Mouse (Mus musculus) adrenal gland, postnatal 10 days (tissue): ENCODE results near the gene Med13l. TPM values are rescaled to one million over a fixed set of nuclear protein-coding genes. Genes with fewer than 3 reads are reported as not detected.
A peak's percentile ranks its signal among the peaks of the same experiment; 100 is the strongest.

Source experiments
- DNase-seq: peaks from one replicate; pipeline ENCODE4 v3.0.0; 2021; ENCODE audit warnings: mixed read lengths
- total RNA-seq, 2 experiments: library from RNA; stranded (reverse); gene quantifications; 2 replicates each; pipeline ENCODE4 v1.2.3; 2021

The Med13l gene
- total RNA-seq, 2 experiments from 2014 or later = 39.0 to 43.6 TPM

DNA sequence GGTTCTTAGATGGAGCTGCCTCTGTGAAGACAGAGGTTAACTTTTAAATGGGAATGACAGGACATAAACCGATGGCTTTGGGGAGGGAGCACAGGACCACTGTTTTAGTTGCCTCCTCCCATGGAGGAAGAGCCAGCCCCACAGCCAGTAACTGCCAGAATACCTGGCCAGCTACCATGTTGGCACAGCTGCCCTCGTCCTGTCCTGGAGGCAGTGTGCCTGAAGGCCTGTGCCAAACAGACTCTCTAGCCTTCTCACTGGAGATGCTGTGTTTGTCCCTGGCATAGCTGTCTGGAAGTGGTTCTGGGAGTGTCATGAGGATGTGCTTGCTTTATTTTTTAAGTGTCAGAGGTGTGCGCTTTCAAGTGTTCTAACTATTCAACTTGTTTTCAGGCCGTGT lies 173.1 kb downstream of the Med13l start:
- DNase-seq = no peak

DNA sequence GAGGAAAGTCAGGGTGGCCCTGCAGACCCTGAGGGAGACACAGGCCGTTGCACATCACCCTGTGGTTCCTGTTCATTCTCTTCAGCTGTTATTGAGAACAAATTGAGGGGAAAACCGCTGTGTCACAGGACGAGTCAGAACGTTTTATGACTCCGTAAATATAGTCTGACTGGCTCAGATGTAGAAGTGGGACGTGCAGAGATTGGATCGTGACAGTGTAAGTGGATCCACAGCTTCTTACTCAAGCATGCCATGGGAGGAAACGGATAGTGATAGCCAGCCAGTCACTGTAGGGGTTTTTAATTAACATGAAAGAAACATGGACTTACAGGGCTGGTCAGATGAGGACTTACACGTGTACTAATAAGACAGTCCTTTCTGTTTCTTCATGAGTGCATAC lies 174.0 kb downstream of the Med13l start:
- DNase-seq = no peak

DNA sequence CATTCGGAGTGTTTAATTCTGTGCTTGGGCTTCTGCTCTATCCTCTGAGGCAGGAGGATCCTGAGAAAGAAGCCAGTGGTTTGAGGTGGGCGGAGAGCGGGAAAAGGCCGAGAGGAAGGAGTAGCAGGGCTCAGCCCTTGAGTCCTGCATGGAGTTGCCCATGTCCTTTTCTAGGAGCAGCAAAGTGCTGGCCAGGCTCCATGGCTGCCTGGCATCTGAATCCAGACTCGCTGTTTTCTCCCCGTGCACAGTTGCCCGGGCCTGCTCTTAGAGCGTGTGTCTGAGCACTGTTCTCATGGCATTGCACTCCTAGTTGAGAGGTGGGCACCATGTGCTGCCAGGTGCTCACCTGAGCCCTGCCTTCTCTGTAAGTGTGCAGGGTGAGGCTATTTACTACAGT lies 175.3 kb downstream of the Med13l start:
- DNase-seq = no peak

DNA sequence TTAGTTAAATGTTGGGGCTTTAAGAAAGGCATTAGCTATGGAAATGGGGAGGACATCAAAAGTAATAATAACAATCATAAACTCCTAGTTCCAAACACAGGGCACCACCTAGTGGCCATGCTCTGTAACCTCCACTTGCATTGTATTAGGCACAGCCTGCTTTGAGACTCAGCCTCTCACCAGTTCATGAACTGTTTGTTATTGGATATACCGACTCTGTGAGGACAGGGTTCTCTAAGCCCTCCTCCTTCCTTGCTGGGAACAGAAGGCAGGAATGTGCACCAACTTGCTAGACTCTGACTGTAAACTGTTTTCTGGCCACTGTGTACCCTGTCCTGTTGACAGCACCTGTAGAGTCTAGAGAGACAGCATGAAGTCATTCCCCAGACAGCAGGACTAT lies 177.1 kb downstream of the Med13l start:
- peak; percentile 75 for DNase-seq

DNA sequence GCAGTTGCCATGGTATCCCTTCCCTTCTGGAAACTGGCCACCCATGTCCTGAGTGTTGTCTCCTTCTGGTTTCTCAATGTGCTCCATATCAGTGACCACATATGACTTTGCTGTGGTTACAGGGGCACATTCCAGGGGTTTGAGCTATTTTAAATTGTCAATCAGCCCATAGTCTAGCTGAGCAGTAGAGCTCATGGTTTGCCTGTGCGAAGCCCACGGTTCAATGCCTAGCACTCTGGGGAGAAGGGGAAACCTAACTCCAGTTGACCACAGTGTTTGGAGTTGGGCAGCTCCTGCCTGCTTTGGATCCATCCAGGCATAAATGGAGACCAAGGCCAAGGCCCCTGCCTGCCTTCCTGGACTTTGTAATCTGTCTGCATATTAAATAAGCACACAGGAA lies 182.6 kb downstream of the Med13l start:
- no peak for DNase-seq

DNA sequence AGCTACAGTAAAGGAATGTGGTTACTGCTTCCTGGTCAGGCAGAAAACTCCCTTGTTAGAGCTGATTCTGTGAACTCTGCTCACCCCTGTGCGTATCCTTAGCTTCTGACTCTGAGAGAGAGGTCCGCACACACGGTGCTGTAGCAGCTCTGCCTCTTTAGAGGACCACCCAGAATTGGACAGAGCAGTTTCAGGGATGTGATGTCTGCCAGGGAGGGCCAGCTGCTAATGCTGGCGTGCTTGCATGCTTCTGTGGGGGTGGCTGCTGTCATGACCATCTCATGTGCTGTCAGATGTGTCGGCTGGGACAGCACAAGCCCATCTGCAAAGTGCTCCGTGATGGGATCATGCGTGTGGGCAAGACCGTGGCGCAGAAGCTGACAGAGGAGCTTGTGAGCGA lies 186.5 kb downstream of the Med13l start:
- no peak for DNase-seq

DNA sequence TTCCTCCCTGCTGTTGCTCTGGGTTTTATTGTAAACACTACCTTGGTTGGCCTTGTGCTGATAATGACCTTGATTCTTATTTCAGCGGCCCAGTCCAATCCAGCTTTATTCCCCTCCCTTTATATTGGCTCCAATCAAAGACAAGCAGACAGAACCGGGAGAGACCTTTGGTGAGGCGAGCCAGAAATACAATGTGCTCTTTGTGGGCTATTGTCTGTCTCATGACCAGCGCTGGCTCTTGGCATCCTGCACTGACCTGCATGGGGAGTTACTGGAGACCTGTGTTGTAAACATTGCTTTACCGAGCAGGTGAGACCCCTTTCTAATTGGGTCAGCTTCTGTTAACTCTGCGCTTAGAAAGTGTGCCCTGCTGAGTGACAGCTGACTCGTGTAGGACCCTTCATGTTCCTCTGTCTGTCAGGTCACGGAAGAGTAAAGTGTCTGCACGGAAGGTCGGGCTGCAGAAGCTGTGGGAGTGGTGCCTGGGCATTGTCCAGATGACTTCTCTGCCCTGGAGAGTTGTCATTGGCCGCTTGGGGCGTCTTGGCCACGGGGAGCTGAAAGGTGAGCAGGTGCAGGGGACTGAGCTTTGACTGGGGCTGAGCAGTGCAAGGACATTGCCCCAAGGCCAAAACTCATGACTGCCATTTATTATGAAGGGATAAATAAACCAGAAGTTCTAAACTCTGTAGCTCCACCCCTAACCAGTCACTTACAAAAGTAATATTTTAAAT lies 191.1 kb downstream of the Med13l start:
- DNase-seq = no peak

DNA sequence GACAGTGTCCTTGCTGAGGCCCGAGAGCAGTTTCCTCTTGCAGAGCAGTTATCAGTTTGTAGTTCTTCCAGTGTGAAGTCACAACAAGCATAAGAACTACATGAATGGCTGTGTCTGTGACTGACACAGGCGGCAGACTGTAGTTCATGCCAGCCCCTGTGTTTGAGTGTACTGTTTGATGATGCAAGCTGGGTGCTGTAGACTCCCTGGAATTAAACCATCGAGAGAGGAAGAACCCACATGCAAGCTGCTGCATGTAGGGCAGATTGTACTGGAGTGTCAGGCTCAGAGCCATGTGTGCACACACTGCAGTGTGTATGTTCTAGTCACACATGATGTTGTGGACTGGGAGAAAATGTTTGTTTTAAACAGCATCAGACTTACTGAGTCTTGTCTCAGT lies 192.4 kb downstream of the Med13l start:
- no peak for DNase-seq

DNA sequence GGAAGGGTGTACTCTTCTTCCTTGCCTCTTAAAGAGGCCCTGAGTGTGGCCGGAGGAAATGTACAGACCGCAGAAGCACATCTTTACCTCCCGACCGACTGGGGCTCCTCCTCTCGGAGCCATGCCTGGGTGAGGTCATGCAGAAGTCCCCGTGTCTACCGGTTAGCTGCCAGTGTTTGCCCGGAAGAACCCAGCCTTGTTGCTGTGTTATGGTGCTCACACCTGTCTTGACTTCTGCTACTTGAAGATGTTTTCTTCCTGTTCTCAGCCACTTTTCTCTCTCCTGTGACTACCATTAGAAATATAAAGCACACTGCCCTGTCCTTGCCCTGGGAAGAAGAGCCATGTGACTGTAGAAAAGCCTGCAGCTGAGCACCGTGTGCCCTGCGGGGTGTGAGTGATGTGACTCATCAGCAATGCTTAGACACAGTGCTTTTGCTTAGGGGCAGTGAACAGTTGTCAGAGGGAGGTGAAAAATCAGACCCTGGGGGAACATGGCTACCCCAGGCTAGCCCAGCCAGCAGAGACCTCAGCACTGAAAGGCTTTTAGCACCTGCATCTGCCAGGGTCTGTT lies 193.1 kb downstream of the Med13l start:
- no peak for DNase-seq

DNA sequence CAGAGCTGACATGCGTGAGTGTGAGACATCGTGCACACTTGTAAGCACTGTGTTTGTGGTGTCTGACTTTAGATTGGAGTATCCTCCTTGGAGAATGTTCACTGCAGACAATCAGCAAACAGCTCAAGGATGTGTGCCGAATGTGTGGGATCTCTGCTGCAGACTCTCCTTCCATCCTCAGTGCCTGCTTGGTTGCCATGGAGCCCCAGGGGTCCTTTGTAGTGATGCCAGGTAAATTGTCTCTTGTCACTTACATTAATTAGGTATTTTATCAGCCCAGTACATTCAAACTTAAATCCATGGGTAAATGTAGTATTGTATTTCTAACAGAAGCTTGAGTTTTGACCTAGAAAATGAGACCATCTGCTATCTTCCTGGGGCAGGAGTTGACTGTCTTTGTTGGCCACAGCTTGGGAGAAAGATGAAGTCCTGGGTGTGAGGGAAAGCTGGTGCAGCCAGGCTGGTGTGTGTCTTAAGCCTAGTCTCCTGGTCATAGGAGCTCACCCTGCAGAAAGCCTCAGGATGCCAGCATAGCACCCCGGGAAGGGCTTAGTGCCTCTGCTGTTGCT lies 193.8 kb downstream of the Med13l start:
- DNase-seq = no peak

DNA sequence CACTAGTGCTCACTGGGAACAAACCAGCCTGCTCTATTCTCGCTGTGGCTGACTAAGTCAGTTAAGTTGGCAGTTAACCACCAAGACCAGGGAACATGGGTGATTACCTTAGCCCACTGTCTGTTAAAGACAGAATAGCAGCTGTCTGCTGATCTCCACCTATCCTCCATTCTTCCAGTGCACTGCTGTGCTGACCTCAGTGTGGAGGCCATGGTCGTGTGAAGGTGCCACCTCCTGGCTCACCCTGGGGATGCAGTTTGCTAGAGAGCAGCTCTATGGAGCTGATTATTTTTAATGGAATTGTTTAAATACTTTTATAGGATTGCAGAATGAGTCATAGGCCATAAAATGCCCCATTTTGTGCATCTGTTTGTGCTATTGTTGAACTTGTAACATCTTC lies 195.6 kb downstream of the Med13l start:
- DNase-seq = no peak

DNA sequence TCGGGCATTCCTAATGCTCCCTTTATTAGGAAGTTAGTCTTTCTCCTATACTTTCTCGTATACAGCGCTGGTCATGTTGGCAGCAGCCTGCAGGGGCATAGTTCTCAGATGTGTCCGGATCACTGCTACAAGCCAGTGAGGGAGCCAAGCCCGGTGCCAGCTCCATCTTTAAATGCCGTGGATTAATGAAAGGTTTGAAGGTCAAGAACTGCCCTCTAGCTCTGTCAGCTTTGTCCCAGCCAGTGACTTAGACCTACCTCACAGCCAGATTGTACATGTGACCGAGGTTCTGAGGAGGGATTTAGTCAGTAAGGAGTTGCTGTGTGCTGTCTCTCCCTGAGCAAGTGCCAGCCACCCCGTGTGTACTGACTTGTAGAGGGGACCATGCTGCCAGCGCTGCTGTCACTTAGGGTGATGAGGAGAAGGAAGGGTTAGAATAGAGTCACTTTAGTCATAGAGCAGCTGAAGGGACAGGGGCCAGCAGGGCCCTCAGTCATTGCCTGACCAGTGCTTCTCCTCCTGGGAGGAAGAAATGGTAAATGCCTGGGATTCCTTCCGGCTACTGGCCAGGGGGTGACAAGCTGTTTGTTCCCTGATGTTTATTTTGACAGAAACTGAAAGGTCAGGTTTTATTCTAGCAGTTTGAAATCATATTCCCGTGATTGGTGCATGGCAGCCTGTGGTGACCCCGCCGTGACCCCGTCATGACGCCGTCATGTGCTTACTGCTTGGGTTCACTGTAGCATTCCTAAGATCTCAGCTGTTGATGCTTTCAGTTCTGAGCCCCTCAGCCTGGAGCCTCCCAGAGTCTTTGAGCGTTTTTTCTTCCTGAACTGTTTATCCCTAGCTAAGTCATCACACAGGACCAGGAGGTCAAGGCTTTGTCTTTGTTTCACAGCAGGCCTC lies 197.2 kb downstream of the Med13l start:
- no peak for DNase-seq

DNA sequence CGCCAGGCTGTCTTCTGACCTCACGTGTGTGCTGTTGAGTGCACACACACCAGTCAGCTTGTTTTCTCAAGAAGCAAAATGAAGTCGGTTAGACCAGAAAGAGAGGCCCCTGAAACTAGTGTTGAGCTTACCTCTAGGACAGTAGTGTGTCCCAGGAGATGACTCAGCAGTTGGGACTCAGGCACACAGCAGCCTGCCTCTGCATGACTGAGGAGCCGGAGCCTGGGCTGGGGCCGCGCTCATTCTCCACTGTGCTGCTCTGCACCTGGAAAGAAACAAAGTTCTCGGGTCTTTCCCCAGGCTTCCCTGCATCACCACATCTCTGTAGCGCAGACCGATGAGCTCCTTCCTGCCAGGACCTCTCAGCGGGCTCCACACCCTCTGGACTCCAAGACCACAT lies 200.5 kb downstream of the Med13l start:
- DNase-seq = no peak

DNA sequence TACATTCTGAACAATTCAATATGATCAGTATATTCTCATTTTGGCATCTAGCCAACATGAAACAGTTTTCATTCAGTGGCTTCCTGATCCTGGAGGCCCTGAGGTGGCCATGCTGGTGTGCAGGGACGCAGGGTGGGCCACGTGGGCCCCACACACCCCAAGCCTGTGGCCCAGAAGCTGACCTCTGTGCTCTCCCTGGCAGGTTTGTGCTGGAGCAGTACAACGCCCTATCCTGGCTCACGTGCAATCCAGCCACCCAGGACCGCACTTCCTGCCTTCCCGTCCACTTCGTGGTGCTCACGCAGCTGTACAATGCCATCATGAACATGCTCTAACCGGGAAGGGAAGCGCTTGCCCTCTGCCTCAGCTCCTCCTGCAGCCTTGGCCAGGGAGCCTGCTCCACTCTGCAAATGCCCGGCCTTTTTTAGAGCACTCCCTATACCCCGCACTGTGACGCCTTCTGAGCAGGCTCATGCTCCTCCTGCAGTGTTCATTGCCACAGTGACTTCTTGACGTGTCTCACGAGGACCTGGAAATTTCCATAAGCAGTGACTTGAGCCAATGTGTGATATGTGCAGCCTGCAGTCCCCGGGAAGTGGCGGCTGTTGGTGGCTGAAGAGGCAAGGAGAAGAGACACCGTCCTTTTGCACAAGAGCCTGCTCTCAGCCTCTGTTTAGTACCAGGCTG lies 202.2 kb downstream of the Med13l start:
- no peak for DNase-seq

DNA sequence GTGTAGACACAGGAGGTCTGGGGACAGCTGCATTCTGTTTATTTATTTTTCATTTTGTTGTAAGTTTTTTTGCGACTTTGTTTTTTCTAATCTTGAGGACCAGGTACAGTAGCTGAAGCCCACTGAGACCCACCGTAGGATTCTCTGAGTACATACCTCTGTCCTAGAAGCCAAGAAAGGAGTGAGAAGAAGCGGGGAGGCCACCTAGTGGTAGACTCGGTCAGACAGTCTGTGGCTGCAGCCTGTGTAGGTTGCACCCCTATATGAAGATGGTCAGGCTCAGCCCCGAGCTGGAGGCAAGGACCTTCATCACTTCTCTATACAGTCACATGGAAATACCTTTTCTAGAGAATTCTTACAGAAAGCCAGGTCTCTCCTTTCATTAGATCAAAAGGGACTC lies 202.9 kb downstream of the Med13l start:
- DNase-seq = peak; percentile 42

DNA sequence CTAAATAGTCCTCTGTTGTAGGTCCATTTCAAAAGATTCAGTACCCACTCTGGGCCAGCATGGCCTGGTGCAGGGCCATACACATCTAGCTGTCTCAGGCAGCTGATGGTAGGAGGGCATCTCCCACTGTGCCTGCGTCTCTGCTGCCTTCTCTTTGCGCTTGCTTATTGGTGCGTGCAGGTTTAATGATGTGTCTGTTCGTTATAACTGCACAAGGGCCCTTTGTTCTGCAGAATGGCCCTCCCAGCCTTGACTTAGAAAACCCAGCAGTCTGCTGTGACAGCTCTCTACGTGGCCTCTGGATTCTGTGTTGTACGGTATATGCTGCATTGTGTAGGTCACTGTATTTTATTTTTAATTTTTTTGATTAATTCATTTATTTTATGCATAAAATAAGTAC lies 208.7 kb downstream of the Med13l start:
- DNase-seq = no peak

DNA sequence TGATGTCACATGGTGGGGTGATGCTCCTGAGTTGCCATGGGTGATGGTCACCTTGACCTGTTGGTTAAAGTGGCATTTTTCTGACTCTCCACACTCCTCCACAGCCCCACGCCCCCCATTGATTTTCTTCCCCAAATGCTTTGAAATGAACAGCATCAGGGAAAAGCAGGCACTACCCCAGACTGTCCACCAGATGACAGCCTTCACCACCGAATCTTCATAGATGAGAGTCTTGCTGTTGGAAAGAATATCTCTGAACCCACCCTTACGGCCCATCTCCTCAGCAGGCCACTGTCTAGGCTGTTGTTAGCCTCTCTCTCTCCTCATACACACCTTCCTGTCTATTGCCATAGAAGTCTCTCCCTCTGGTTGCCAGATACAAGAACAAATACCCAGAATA lies 213.4 kb downstream of the Med13l start:
- peak; percentile 63 for DNase-seq

DNA sequence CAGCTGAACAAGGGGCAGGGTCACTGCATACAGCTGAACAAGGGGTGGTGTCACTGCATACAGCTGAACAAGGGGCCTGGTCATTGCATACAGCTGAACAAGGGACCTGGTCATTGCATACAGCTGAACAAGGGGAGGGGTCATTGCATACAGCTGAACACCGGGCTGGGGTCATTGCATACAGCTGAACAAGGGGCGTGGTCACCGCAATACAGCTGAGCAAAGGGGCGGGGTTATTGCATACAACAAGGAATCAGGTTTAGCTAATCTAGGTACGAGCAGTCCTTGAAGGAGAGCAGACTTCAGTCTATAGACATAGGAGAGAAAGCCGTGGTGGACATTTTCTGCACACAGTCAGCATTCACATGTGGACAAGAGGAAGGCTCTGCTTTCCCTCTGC lies 215.9 kb downstream of the Med13l start:
- no peak for DNase-seq

DNA sequence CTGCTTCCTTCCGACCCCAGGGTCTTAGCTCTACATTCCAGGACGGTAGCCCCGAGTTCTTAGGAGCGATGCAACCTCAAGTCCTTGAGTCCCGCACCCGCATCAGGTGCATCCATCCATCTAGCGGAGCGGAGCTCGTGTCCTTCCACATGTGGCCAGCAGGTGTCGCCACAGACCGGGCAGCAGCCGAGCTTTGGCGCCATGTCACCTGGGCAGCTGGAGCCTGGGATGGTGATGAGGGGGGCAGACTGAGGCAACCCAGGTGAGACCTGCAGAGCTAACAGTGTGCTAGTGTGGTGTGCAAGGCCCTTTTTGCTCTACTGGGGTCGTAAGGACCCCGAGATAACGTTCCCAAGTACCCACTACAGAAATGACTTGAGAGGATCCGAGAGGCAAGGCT lies 221.1 kb downstream of the Med13l start:
- DNase-seq = peak; percentile 89

DNA sequence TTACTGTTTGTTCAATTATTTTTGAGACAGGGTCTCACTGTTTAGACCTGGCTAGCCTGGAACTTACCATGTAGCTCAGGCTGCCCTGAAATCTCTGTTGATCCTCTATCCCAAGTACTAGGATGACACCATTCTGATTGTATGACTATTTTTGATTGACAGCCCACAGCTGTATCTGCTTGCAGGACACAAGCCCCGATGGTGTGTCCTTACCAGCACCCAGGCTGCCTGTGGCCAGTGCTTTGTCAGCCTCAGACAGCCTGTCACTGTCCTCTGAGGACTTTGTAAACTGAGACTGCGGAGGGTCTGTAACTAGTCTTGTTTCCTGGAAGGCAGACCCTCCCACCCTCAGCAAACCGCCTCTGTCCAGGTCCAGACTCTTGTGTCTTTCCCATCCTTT lies 221.7 kb downstream of the Med13l start:
- DNase-seq = no peak

DNA sequence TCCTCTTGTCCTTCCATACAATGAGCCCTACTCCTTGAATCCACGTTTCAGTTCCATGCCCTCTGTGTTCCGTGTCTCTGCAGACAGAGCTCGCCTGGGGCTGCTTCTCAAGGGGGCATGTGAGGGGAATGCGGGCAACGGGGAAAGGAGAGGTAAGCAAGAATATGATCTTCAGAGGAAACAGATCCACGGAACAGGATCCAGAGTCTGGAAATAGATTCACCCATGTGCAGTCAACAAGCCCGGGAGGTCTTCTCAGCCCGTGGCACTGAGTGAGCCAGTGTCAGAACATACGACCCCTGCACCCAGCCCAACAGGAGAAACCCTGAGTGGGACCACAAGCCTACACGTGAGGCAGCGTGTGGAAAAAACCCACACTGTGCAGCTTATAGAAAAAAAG lies 228.7 kb downstream of the Med13l start:
- DNase-seq = no peak

DNA sequence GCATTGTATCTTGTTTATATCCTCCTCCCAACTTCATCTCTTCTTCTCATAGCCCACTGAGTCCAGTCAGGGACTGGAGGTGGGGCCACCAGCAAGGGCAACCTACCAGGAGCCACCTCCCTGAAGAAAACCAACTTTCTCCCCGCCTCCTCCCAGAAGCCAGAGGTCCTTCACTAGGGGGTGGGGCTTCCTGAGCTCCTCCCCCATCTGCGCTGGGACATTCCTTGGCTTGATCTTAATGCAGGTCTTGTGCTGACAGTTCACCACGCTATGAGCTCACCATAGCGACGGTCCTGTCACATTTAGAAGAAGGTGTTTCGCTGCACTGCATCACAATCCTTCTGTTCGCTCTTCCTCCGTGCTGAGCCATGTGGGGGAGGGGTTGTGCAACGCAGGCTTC lies 229.3 kb downstream of the Med13l start:
- DNase-seq = no peak
